Mouse (Mus musculus): ENCODE measurements around the gene Tmem143. TPM values are rescaled to one million over a fixed set of nuclear protein-coding genes. Genes with fewer than 3 reads are reported as not detected.

Gene Tmem143
- total and polyA plus RNA-seq, 3 experiments = 8.8 to 14.6 (median 14.2) TPM

DNA sequence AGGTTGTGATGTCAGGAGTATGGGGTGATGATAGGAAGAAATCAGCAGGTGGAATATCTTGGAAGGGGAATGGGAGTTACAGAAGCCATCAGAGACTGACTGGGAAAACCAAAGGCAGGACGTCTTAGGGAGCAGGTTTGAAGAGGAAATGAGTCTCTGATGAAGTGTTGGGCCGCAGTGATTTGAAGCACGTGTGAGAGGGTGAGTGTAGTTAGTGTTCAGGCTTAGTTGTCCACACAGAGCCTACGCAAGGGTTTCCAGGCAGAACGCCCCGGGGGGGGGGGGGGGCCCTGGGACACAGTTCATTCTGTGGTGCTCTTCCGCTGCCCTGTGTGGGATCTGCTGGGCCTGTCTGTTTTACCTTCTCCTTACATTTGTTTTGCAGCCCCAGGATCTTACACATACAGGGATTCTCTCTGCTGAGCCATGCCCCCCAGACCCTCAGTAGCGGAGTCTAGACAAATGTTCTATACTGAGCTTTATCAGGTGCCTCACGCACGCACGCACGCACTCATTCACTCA, 5.8 kb downstream of the Tmem143 start:
- in situ Hi-C loops (cut with MboI; ENCODE audit: low pct_ligation_motif_present, low pct_unique_long_range_greater_than_20kb, low sequenced_read_pairs) = no loop called here
- dilution Hi-C loops (cut with MboI; ENCODE audit: extremely low pct_ligation_motif_present, extremely low pct_unique_long_range_greater_than_20kb, low sequenced_read_pairs) = no loop called here
- H3K36me3 ChIP-seq (replicated peaks in 1 of 2; ENCODE audit: control insufficient read depth in 1 of 2, insufficient read depth in 1 of 2, low read length in 1 of 2) = peaks cover 4 to 22% of the 10 kb centered on the region in 2 experiments
- H3K4me1 ChIP-seq (ENCODE audit: control insufficient read depth in 1 of 2, insufficient read depth in 2 of 2) = peaks cover 0 to 15% of the 10 kb centered on the region in 2 experiments; a peak in 2 of 4 replicates
- H3K79me2 ChIP-seq (replicated peaks; ENCODE audit: control insufficient read depth, extremely low read depth, insufficient read depth, poor library complexity, severe bottlenecking) = no peaks in the 10 kb centered on the region
- no peak overlapping the region for H3K27ac ChIP-seq (ENCODE audit: insufficient read depth, low read depth)
- TF ChIP-seq E2F4 (IDR thresholded peaks at IDR 0.05; ENCODE audit: insufficient replicate concordance, low read depth, low read length) (no peak), MAFK (IDR thresholded peaks at IDR 0.05; ENCODE audit: insufficient replicate concordance, low read length) (no peak), CHD2 (IDR thresholded peaks at IDR 0.05; ENCODE audit: low read length) (no peak), BHLHE40 (IDR thresholded peaks at IDR 0.05; ENCODE audit: low read depth, low read length) (no peak), POLR2A (IDR thresholded peaks at IDR 0.05; ENCODE audit: low read depth, low read length) (no peak), TBP (conservative IDR thresholded peaks at IDR 0.05; ENCODE audit: low read depth, low read length) (no peak), CHD1 (IDR thresholded peaks at IDR 0.05; ENCODE audit: low read depth, low read length) (no peak), TCF12 (IDR thresholded peaks at IDR 0.05; ENCODE audit: low read depth, low read length) (no peak), EP300 (IDR thresholded peaks at IDR 0.05; ENCODE audit: low read length) (no peak), ZMIZ1 (IDR thresholded peaks at IDR 0.05; ENCODE audit: low read depth, low read length) (no peak), ZNF384 (IDR thresholded peaks at IDR 0.05; ENCODE audit: low read depth, low read length) (no peak), MXI1 (IDR thresholded peaks at IDR 0.05; ENCODE audit: low read depth, low read length) (no peak), NRF1 (IDR thresholded peaks at IDR 0.05; ENCODE audit: low read depth, low read length) (no peak)
- H3K9ac ChIP-seq (ENCODE audit: insufficient read depth, low read depth) = no peak overlapping the region
- H3K4me2 ChIP-seq (ENCODE audit: insufficient read depth, low read depth, poor library complexity, severe bottlenecking) = no peak overlapping the region
- no peaks in the 10 kb centered on the region for H3K27me3 ChIP-seq (replicated peaks)
- no peaks in the 10 kb centered on the region for H3K9me3 ChIP-seq (replicated peaks; ENCODE audit: low read length)
- DNase-seq (ENCODE audit: extremely low read depth) = no peak
- no peak overlapping the region for H3K4me3 ChIP-seq (replicated peaks in 1 of 3; ENCODE audit: low read depth in 2 of 3, low read length in 2 of 3, poor library complexity in 1 of 3)

DNA sequence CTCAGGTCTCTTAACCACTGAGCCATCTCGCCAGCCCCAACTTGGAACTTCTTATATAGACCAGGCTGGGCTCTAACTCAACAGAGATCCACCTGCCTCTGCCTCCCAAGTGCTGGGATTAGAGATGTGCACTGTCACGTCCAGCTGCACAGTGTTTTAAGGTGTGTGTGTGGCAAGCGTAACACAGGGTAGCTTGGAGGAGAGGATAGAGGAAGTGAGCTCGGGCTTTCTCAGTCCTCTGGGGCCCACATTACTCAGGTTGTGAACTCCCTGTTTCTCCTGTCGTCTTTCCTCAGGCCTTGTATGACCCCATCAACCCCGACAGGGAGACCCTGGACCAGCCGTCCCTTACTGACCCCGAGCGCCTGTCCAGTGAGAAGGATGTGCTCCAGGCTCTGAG, 9.9 kb downstream of the Tmem143 start:
- TF ChIP-seq ZMIZ1 (IDR thresholded peaks at IDR 0.05; ENCODE audit: low read depth, low read length) (no peak), UBTF (IDR thresholded peaks at IDR 0.05; ENCODE audit: low read depth, low read length) (no peak), TCF12 (IDR thresholded peaks at IDR 0.05; ENCODE audit: low read depth, low read length) (no peak), CTCF (conservative IDR thresholded peaks at IDR 0.05 in 1 of 2, IDR thresholded peaks at IDR 0.05 in 1 of 2; ENCODE audit: low read depth in 2 of 2, low read length in 2 of 2) (no peak), ZKSCAN1 (IDR thresholded peaks at IDR 0.05; ENCODE audit: borderline replicate concordance, low read depth, low read length) (no peak), USF2 (conservative IDR thresholded peaks at IDR 0.05; ENCODE audit: low read depth, low read length) (no peak), SMC3 (IDR thresholded peaks at IDR 0.05; ENCODE audit: low read depth, low read length) (no peak), ZC3H11A (IDR thresholded peaks at IDR 0.05; ENCODE audit: low read depth, low read length) (no peak), ZNF384 (IDR thresholded peaks at IDR 0.05; ENCODE audit: low read depth, low read length) (no peak), MAZ (IDR thresholded peaks at IDR 0.05; ENCODE audit: low read depth, low read length) (no peak), RCOR1 (conservative IDR thresholded peaks at IDR 0.05; ENCODE audit: low read depth, low read length) (no peak), PAX5 (IDR thresholded peaks at IDR 0.05; ENCODE audit: low read length) (no peak), POLR2A (IDR thresholded peaks at IDR 0.05; ENCODE audit: low read depth, low read length) (no peak), MEF2A (IDR thresholded peaks at IDR 0.05; ENCODE audit: borderline replicate concordance, low read depth, low read length) (no peak), ELF1 (IDR thresholded peaks at IDR 0.05; ENCODE audit: low read depth, low read length) (no peak), BHLHE40 (IDR thresholded peaks at IDR 0.05; ENCODE audit: low read depth, low read length) (no peak), MAX (IDR thresholded peaks at IDR 0.05; ENCODE audit: low read length) (no peak)
- H3K27me3 ChIP-seq (replicated peaks) = no peaks in the 10 kb centered on the region
- H3K9ac ChIP-seq (ENCODE audit: insufficient read depth, low read depth) = no peak overlapping the region
- no peak overlapping the region for H3K27ac ChIP-seq (ENCODE audit: insufficient read depth, low read depth)
- peaks cover 4% of the 10 kb centered on the region for H3K9me3 ChIP-seq (replicated peaks; ENCODE audit: low read length)
- H3K4me1 ChIP-seq (ENCODE audit: control insufficient read depth in 1 of 2, insufficient read depth in 2 of 2) = peaks cover 0 to 17% of the 10 kb centered on the region in 2 experiments; a peak in 2 of 4 replicates
- H3K79me2 ChIP-seq (replicated peaks; ENCODE audit: control insufficient read depth, extremely low read depth, insufficient read depth, poor library complexity, severe bottlenecking) = no peaks in the 10 kb centered on the region
- no peak overlapping the region for H3K4me3 ChIP-seq (replicated peaks in 1 of 3; ENCODE audit: low read depth in 2 of 3, low read length in 2 of 3, poor library complexity in 1 of 3)
- no peak for DNase-seq (ENCODE audit: extremely low read depth)
- dilution Hi-C loops (cut with MboI; ENCODE audit: extremely low pct_ligation_motif_present, extremely low pct_unique_long_range_greater_than_20kb, low sequenced_read_pairs) (no loop called here), in situ Hi-C loops (cut with MboI; ENCODE audit: low pct_ligation_motif_present, low pct_unique_long_range_greater_than_20kb, low sequenced_read_pairs) (no loop called here)
- peaks cover 21 to 49% of the 10 kb centered on the region in 2 experiments for H3K36me3 ChIP-seq (replicated peaks in 1 of 2; ENCODE audit: control insufficient read depth in 1 of 2, insufficient read depth in 1 of 2, low read length in 1 of 2)
- no peak overlapping the region for H3K4me2 ChIP-seq (ENCODE audit: insufficient read depth, low read depth, poor library complexity, severe bottlenecking)

Data from CH12.LX (cell line).